Mouse (Mus musculus) cerebellum, adult 9-11 months (tissue): ENCODE measurements at regions not wholly inside any gene's neighbourhood (a gene's known extent, or its start where the extent isn't known, plus 50 kb on each side); places are given as distances from the start of the nearest gene placed in this dataset.
"Not testable (repeated sequence)": the region's sequence is repeated elsewhere in the genome, so short reads cannot be mapped to it uniquely, and the experiment has no call there.

Experiments used
- DNase-seq: peaks from one replicate; pipeline ENCODE4 v3.0.0; 2022

DNA sequence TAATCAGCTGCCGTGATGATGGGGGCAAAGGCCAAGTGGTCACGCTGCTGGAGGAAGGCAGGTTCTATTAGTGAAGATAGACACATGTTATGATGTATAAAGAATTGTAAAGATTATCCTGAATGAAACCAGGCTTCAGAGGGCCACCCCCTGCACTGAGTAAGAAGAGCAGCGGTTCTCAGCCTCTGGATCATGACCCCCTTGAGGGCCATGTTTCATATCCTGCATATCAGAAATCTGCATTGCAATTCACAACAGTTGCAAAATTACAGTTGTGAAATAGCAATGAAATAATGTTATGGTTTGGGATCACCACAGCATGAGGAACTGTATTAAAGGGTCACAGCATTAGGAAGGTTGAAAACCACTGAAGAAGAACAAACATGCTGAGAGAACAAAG, 162.5 kb upstream of the Zranb2 start:
- DNase-seq: no peak

DNA sequence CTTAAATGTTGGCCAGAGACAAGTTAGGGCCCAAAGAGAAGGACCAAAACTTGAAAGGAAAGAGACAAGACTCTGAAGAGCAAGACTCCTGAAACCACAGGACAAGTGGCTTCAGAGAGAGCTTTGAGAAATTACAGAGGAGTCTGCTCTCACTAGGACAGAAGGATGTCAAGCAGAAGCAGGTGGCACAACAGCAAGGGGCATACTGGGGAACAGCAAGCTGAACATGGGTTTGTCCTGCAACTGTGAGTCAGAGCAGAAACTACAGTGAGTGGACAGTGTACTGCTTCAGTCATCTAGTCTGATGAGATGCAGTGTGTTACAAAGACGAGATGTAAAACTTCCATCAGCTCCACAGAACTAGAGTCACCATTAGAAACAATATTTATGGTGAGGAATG, 160.6 kb upstream of the Zranb2 start:
- DNase-seq: peak; percentile 68

DNA sequence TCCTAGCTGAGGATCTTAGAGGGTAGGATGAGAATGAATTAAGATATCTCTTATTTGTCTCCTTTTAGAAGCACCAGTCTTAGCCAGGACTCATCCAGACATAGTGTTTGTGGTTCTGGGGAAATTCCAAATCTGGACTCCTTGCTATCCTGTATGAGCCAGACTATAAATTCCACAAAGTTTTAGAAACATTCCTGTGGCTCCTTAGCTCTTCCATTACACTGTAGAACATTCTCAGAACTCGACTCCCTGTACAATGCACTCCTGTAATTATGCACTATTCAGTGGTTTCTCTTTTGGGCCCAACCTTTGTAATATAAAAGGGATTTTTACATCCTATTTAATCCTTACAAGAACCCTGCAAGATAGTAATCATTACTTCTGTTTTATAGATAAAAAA, 159.8 kb upstream of the Zranb2 start:
- no peak for DNase-seq

DNA sequence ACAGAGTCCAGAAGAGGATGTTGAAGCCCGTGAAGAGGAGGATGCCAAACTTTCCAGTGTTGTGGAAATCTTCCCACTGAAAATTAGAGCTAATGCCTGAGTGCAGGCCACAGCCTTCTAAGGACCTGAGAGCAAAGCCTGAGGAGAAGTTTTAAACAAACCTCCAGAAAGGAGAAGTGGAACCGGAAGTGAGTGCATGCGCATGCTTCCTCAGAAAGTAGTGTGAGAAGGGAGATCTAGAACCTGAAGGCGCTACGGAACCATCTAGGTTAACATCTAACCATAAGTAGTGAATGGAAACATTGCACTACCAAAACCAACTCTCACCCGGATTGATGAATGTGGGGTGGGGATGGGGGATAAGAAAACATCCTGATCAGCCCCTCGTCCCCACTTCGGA, 156.4 kb upstream of the Zranb2 start:
- DNase-seq: no peak

DNA sequence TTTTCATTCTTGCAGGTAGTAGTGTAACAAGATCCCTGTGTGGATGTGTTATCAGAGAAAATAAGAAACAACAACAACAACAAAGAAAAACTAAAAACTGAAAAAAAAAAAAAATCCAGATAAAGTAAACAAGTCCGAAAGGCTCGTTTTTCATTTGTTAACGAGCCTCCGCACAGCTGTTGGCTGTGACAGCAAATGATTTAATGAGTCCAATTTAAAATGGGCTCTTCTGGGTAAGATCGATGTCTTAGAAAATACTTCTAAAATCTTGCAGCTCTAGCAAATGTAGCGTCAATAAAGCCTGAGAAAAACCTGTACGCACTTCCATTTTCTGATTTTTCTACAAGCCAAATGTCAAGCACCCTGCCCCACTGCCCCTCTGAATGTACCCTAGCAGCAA, 155.8 kb upstream of the Zranb2 start:
- DNase-seq: no peak

DNA sequence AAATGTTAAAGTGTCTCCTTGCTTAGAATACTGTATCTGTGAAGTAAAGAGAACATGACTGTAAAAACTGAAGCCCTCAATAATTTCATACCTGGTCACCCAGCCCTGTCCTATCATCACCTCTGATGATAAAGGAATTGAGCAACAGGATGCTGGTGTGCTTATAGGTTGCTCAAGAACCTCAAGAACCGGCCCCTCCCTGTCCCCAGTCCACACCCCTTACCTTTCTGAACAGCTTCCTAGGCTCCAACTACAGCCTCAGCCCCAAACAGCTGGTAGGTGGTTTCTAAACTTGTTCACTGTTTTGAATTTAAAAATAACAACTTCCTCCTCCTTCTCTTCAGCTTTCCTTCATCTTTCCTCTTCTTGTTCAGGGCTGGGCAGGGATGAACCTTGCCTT, 142.1 kb upstream of the Zranb2 start:
- DNase-seq: no peak

DNA sequence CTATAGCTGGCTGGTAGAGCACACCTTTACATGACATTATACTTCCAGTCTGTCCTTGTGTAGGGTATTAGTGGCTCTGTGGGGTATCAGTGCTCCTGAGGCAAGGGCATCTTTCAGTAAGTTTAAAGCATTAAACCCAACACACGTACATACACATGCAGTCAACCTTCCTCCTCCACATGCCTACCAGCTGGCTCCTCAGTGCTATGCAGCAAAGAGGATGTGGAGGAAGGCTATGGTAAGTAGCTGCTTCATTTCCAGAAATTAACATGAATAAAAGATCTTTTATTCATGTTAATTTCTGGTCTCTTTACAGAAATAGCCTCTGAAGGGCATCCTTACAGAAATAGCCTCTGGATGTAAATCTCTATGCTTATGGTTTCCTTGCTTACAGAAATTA, 140.1 kb upstream of the Zranb2 start:
- no peak for DNase-seq

DNA sequence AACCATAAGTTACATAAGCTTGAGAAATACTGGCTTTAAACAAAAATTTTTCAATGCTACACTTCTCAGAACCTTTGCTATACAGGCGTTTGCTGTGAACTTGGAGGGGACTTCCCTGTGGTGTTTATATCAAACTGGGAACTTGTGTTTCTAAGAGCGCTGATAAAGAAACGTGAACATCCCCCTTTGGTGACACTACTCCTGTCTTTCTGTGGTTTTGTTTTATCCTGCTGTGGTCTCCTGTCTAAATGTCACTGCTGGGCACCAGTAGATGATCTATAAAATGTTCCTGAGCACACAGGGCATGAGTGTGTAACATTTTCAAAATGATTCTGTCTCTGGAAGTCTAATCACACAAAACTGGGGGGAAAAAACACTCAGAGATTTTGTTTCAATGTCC, 134.1 kb upstream of the Zranb2 start:
- no peak for DNase-seq

DNA sequence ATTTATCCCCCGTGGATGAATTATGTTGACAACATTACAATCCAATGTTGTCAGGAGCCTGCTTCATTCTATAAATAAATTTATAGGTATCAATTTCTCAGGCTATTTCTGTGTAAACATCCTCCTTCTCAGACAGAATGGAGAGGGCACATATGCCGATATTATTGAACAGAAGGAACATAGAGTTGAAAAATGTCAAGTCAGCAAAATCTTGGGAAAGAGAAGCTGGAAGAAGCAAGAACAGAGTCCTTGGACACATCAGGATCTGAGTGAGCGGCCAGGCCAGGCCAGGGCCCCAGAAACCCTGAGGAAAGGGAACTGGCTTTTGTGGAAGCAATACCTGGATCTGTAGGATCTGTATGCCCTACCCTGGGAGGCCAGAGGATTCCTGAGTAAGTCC, 129.9 kb upstream of the Zranb2 start:
- DNase-seq: no peak

DNA sequence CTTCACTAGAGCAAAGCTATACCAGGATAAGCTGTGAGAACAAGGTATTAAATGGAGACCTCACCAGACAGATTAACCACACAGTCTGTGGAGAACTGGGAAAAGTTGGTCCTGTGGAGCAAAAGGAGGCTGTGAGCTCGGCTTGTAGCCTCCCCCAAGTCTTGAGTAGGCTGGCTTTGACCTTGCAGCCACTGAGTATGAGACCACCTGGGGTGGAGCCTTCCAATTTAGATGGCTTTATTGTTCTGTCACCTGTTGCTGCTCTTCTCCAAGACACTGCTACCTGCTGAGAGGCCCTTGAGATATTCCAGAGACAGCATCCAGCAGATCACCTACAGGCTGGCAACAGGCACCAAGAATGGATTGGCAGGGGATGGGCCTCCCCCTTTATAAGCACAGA, 110.5 kb upstream of the Zranb2 start:
- DNase-seq: not testable (repeated sequence)

DNA sequence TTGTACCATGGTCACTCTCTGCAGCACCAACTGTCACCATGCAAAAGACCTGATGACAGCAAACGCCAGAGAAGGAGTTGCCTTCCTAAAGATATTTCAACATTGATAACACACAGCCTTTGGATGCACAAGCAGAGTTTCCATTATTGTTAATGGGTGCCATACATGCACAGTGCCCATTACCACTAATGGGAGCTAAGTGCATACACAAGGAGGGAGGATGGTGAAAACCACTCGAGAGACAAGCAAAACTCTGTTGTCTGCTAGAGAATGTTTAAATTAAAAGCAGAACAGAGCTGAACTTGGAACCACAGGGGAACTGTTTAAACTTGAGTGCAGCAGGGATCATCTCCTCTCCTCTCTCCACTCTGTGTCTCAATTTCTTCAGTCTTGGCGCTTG, 107.2 kb upstream of the Zranb2 start:
- no peak for DNase-seq

DNA sequence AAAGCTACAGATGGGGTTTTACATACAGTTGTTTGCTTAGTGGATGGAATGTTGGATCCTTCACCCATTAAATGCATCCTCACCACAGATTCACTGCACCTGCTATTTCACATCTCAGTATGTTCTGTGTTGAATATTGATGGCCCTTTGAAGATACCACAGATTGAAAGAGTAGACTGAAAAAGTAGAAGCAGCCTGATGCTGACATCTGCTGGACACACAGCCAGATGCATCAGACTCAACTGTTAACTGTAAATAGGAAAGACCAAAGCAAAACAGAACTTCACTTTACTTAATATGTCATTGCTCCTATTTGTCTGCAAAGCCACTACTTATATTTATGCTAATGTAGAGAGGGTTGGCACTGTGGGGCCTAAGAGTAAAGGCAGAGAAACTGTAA, 84.2 kb upstream of the Zranb2 start:
- DNase-seq: peak; percentile 52

DNA sequence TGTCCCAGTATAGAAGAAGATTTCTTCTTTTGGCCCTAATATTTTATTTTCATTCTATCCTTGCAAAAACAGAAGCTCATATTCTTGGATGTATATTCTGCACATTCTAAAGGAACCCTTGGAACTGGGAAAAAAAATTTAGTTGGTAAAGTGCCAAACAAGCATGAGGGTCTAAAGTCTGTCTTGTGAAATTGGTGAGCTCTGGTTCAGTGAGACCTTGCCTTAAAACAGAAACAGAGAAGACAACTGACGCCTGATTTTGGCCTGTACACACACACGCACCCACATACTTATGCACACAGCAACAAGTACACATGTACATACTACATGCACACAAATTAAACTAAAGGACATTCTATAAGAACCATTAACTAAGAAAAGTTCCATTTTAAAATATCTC, 62.4 kb upstream of the Zranb2 start:
- DNase-seq: no peak

DNA sequence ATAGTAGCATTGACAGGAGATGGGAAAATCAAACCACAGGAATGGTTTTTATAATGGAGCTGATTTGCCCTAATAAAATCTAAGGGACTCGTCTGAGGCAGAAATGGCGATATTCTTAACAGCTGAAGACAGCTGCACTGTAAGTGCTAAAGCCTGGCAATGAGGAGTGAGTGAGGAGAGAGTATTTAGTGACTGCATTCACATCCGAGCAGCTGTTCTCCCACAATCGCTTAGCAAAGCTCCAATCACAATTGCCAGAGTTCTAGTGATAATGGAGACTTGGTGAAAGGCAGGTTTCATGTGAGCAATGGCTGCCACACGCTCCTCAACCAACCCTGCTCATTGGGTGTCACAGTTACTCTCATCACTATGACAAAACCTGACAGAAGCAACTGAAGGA, 61.3 kb upstream of the Zranb2 start:
- no peak for DNase-seq

DNA sequence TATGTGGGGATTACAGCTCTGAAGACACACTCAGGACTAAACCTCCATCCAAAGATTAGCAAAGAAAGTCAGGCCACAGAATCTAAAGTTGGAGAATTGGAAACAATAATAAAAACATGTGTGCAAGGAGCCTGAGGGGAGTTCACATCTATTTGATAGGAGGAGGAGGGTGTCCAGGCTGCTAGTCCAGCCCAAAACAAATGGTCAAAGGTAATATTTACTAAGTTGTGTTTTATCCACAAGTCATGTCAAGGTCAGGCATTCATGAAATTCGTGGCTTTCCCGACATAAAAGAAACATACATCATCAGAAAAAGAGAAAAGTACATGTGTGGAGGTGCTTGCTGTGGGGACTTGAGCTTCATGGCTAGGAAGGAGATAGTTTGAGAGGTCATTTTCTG, 56.2 kb upstream of the Zranb2 start:
- DNase-seq: no peak
